Mouse (Mus musculus): Measurements from ENCODE around the gene Col24a1. TPM values are rescaled to one million over a fixed set of nuclear protein-coding genes. Genes with fewer than 3 reads are reported as not detected.
"Not testable (repeated sequence)": the region's sequence is repeated elsewhere in the genome, so short reads cannot be mapped to it uniquely, and the experiment has no call there.

The Col24a1 gene
- total RNA-seq, 2 experiments from 2014 or later: 0.43 TPM; not detected in 1

- no peak for ATAC-seq (replicated peaks; ENCODE audit: low FRiP score, poor library complexity, severe bottlenecking)
Observed at GRCm38 (mm10) chr3:145439086-145439485, 146.8 kb downstream of the Col24a1 start.

- no peak for ATAC-seq (replicated peaks; ENCODE audit: low FRiP score, poor library complexity, severe bottlenecking)
Observed at GRCm38 (mm10) chr3:145440993-145441392, 148.7 kb downstream of the Col24a1 start.

- ATAC-seq (replicated peaks; ENCODE audit: low FRiP score, poor library complexity, severe bottlenecking): no peak
Observed at GRCm38 (mm10) chr3:145442268-145442667, 150.0 kb downstream of the Col24a1 start.

GRCm38 (mm10) chr3:145443167-145443566 is 150.9 kb downstream of the Col24a1 start:
- not testable (repeated sequence) for ATAC-seq (replicated peaks; ENCODE audit: low FRiP score, poor library complexity, severe bottlenecking)

GRCm38 (mm10) chr3:145457039-145457438 is 164.8 kb downstream of the Col24a1 start:
- ATAC-seq (replicated peaks; ENCODE audit: low FRiP score, poor library complexity, severe bottlenecking): no peak

- no peak for ATAC-seq (replicated peaks; ENCODE audit: low FRiP score, poor library complexity, severe bottlenecking)
Observed at GRCm38 (mm10) chr3:145462351-145462750, 170.1 kb downstream of the Col24a1 start.

GRCm38 (mm10) chr3:145463731-145464130 is 171.5 kb downstream of the Col24a1 start:
- no peak for ATAC-seq (replicated peaks; ENCODE audit: low FRiP score, poor library complexity, severe bottlenecking)

- no peak for ATAC-seq (replicated peaks; ENCODE audit: low FRiP score, poor library complexity, severe bottlenecking)
Observed at GRCm38 (mm10) chr3:145471094-145471493, 178.8 kb downstream of the Col24a1 start.

GRCm38 (mm10) chr3:145474163-145474562 is 181.9 kb downstream of the Col24a1 start:
- ATAC-seq (replicated peaks; ENCODE audit: low FRiP score, poor library complexity, severe bottlenecking): no peak

GRCm38 (mm10) chr3:145476634-145477033 is 184.4 kb downstream of the Col24a1 start:
- ATAC-seq (replicated peaks; ENCODE audit: low FRiP score, poor library complexity, severe bottlenecking): no peak

- no peak for ATAC-seq (replicated peaks; ENCODE audit: low FRiP score, poor library complexity, severe bottlenecking)
Observed at GRCm38 (mm10) chr3:145477074-145477473, 184.8 kb downstream of the Col24a1 start.

- no peak for ATAC-seq (replicated peaks; ENCODE audit: low FRiP score, poor library complexity, severe bottlenecking)
Observed at GRCm38 (mm10) chr3:145478446-145478845, 186.2 kb downstream of the Col24a1 start.

- no peak for ATAC-seq (replicated peaks; ENCODE audit: low FRiP score, poor library complexity, severe bottlenecking)
Observed at GRCm38 (mm10) chr3:145490279-145490678, 198.0 kb downstream of the Col24a1 start.

- ATAC-seq (replicated peaks; ENCODE audit: low FRiP score, poor library complexity, severe bottlenecking): no peak
Observed at GRCm38 (mm10) chr3:145491326-145491725, 199.1 kb downstream of the Col24a1 start.

- ATAC-seq (replicated peaks; ENCODE audit: low FRiP score, poor library complexity, severe bottlenecking): no peak
Observed at GRCm38 (mm10) chr3:145498127-145498526, 205.9 kb downstream of the Col24a1 start.

- no peak for ATAC-seq (replicated peaks; ENCODE audit: low FRiP score, poor library complexity, severe bottlenecking)
Observed at GRCm38 (mm10) chr3:145498893-145499292, 206.6 kb downstream of the Col24a1 start.

GRCm38 (mm10) chr3:145504830-145505229 is 212.6 kb downstream of the Col24a1 start:
- ATAC-seq (replicated peaks; ENCODE audit: low FRiP score, poor library complexity, severe bottlenecking): no peak

GRCm38 (mm10) chr3:145508550-145508949 is 216.3 kb downstream of the Col24a1 start:
- no peak for ATAC-seq (replicated peaks; ENCODE audit: low FRiP score, poor library complexity, severe bottlenecking)

- no peak for ATAC-seq (replicated peaks; ENCODE audit: low FRiP score, poor library complexity, severe bottlenecking)
Observed at GRCm38 (mm10) chr3:145514197-145514596, 221.9 kb downstream of the Col24a1 start.

- ATAC-seq (replicated peaks; ENCODE audit: low FRiP score, poor library complexity, severe bottlenecking): no peak
Observed at GRCm38 (mm10) chr3:145521528-145522080, 229.3 kb downstream of the Col24a1 start.

- ATAC-seq (replicated peaks; ENCODE audit: low FRiP score, poor library complexity, severe bottlenecking): no peak
Observed at GRCm38 (mm10) chr3:145522311-145522710, 230.0 kb downstream of the Col24a1 start.

GRCm38 (mm10) chr3:145525266-145525665 is 233.0 kb downstream of the Col24a1 start:
- no peak for ATAC-seq (replicated peaks; ENCODE audit: low FRiP score, poor library complexity, severe bottlenecking)

All from erythroblast, adult 5-6 weeks (primary cell).